Mouse (Mus musculus) limb, embryonic 14.5 days (tissue): ENCODE measurements around the gene Fut8. TPM values are rescaled to one million over a fixed set of nuclear protein-coding genes. Genes with fewer than 3 reads are reported as not detected.

Experiments used
- ATAC-seq: fragments of 200-750 bp; cut with Nextera tagmentation; 2 replicates; pipeline ENCODE4 v1.8.0; 2017; ENCODE audit warnings: low read depth, moderate number of reproducible peaks, moderate TSS enrichment; ENCODE audit not compliant: low FRiP score
- DNase-seq: peaks from one replicate; pipeline ENCODE4 v3.0.0-alpha.2; 2015; ENCODE audit warnings: low spot score
- H3K27ac ChIP-seq: fragments of 300-500 bp; sonication (generic); replicated peaks from 2 replicates; pipeline ENCODE4 v1.5.1; 2014; ENCODE audit warnings: low read depth, mild to moderate bottlenecking, low read length, moderate library complexity, mixed read lengths
- H3K27me3 ChIP-seq: fragments of 300-500 bp; sonication (generic); 2 replicates; pipeline ENCODE4 v1.6.1; 2014; ENCODE audit warnings: low read length, mixed read lengths; ENCODE audit not compliant: control insufficient read depth, insufficient read depth
- H3K36me3 ChIP-seq: fragments of 300-500 bp; sonication (generic); 2 replicates; pipeline ENCODE4 v1.6.1; 2014; ENCODE audit warnings: mild to moderate bottlenecking, low read length, moderate library complexity, mixed read lengths; ENCODE audit not compliant: control insufficient read depth, insufficient read depth
- H3K4me1 ChIP-seq: fragments of 300-500 bp; sonication (generic); 2 replicates; pipeline ENCODE4 v1.6.1; 2014; ENCODE audit warnings: antibody characterized with exemption, low read length, mixed read lengths; ENCODE audit not compliant: control insufficient read depth, insufficient read depth
- H3K4me2 ChIP-seq: fragments of 300-500 bp; sonication (generic); replicated peaks from 2 replicates; pipeline ENCODE4 v1.6.1; 2014; ENCODE audit warnings: low read depth, mild to moderate bottlenecking, low read length, moderate library complexity; ENCODE audit not compliant: severe bottlenecking
- H3K4me3 ChIP-seq: fragments of 300-500 bp; sonication (generic); replicated peaks from 2 replicates; pipeline ENCODE4 v1.5.1; 2014; ENCODE audit warnings: low read length
- H3K9ac ChIP-seq: fragments of 300-500 bp; sonication (generic); 2 replicates; pipeline ENCODE4 v1.6.1; 2014; ENCODE audit warnings: mild to moderate bottlenecking, low read depth, low read length, moderate library complexity; ENCODE audit not compliant: severe bottlenecking
- H3K9me3 ChIP-seq: fragments of 300-500 bp; sonication (generic); 2 replicates; pipeline ENCODE4 v1.6.1; 2016; ENCODE audit warnings: low read length; ENCODE audit not compliant: control insufficient read depth
- POLR2A ChIP-seq: fragments of 200-500 bp; IDR thresholded peaks from 2 replicates; pipeline ENCODE4 v1.8.0; 2012; ENCODE audit warnings: inconsistent platforms, mild to moderate bottlenecking, moderate library complexity, borderline replicate concordance; ENCODE audit not compliant: insufficient read depth, insufficient read length; ENCODE audit errors: extremely low read depth
- WGBS: fragments of 180-500 bp; shearing (Covaris S2); extraction: QIAGEN DNeasy Blood & Tissue Kit; methylation state at CpG from one replicate; pipeline ENCODE4 v1.1.7; 2014; 5-methylcytosine and 5-hydroxymethylcytosine counted together
- polyA plus RNA-seq, 2 experiments: library from polyadenylated mRNA; depleted of rRNA in 1 of 2; stranded (reverse) in 1 of 2; unstranded in 1 of 2; fragments of >200 nt; fragmentation: Nextera tagmentation in 1 of 2; extraction: Ambion mirVana in 1 of 2; gene quantifications; 2 replicates each; pipeline versions ENCODE4 v1.2.1 to v1.2.3; 2012 to 2014

The Fut8 gene
- polyA plus RNA-seq, 2 experiments, result 14.0 to 27.8 TPM

- H3K27ac ChIP-seq, result no peak overlapping the region
- H3K9ac ChIP-seq, result no peak overlapping the region
- ATAC-seq, result no peak
- no peaks in the 10 kb centered on the region for H3K36me3 ChIP-seq
- DNase-seq, result no peak
- 60% methylated on average over 1 of the region's 1 CpGs for WGBS
- H3K9me3 ChIP-seq, result no peaks in the 10 kb centered on the region
- H3K4me1 ChIP-seq, result no peaks in the 10 kb centered on the region
- no peak overlapping the region for H3K4me2 ChIP-seq
- H3K4me3 ChIP-seq, result no peak overlapping the region
- TF ChIP-seq POLR2A, result no peak
- no peaks in the 10 kb centered on the region for H3K27me3 ChIP-seq
Measured at GRCm38 (mm10) chr12:77428165-77428564, 190.2 kb downstream of the Fut8 start.

DNA sequence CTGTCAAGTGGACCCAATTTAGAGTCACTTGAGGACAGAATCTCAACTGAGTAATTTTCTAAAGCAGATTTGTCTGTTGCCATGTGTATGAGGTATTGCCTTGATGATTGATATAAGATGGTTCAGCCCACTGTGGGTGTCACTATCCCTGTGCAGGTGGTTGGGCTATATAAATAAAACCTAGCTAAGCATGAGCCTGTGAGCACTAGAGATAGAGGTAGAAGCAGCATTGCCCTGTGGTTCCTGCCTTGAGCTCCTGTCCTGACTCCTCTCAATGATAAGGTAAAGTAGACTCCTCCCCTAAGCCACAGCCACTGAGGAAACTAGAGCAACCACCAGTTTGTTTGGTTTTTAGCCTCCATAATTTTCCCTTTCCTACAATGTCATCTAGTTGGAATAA, 191.5 kb downstream of the Fut8 start:
- Histone ChIP-seq H3K36me3 (no peaks in the 10 kb centered on the region), H3K4me2 (no peak overlapping the region), H3K27ac (no peak overlapping the region), H3K4me3 (no peak overlapping the region), H3K9me3 (no peaks in the 10 kb centered on the region), H3K4me1 (no peaks in the 10 kb centered on the region), H3K9ac (no peak overlapping the region), H3K27me3 (no peaks in the 10 kb centered on the region)
- ATAC-seq (no peak), DNase-seq (no peak)
- no peak for TF ChIP-seq POLR2A

- ATAC-seq (no peak), DNase-seq (no peak)
- TF ChIP-seq POLR2A, result no peak
- Histone ChIP-seq H3K4me2 (no peak overlapping the region), H3K27me3 (no peaks in the 10 kb centered on the region), H3K9ac (no peak overlapping the region), H3K4me3 (no peak overlapping the region), H3K36me3 (no peaks in the 10 kb centered on the region), H3K27ac (no peak overlapping the region), H3K9me3 (no peaks in the 10 kb centered on the region), H3K4me1 (no peaks in the 10 kb centered on the region)
- 89% methylated on average over 2 of the region's 2 CpGs for WGBS
Measured at GRCm38 (mm10) chr12:77436733-77437132, 198.8 kb downstream of the Fut8 start.

DNA sequence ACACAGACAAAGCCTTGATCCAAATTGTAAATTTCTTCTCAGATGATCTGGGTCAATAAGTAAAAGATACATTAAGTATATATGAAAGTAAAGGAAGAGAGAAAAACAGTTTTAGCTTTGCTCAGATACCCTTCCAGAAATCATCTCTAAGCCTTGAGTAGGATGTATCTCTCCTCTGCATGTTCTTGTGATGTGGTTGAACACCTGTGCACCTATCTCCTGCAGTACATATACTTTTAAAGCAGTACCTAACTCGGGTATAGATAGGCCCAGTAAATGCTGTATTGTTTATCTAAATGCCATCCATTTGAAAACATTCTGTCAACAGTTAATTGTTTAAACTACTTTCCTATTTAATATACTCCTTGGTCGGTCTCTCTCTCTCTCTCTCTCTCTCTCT, 212.9 kb downstream of the Fut8 start:
- H3K9ac ChIP-seq, result no peak overlapping the region
- no peak for TF ChIP-seq POLR2A
- no peaks in the 10 kb centered on the region for H3K27me3 ChIP-seq
- no peak overlapping the region for H3K27ac ChIP-seq
- H3K4me3 ChIP-seq, result no peak overlapping the region
- H3K9me3 ChIP-seq, result no peaks in the 10 kb centered on the region
- DNase-seq (no peak), ATAC-seq (no peak)
- no peak overlapping the region for H3K4me2 ChIP-seq
- WGBS, result 77% methylated on average over 2 of the region's 2 CpGs
- H3K4me1 ChIP-seq, result no peaks in the 10 kb centered on the region
- no peaks in the 10 kb centered on the region for H3K36me3 ChIP-seq

GRCm38 (mm10) chr12:77466178-77466577, 228.3 kb downstream of the Fut8 start:
- no peak for TF ChIP-seq POLR2A
- no peak overlapping the region for H3K27ac ChIP-seq
- no peak overlapping the region for H3K4me2 ChIP-seq
- ATAC-seq, result no peak
- WGBS, result 97% methylated on average over 1 of the region's 1 CpGs
- no peaks in the 10 kb centered on the region for H3K4me1 ChIP-seq
- no peak overlapping the region for H3K9ac ChIP-seq
- no peaks in the 10 kb centered on the region for H3K9me3 ChIP-seq
- no peaks in the 10 kb centered on the region for H3K27me3 ChIP-seq
- H3K4me3 ChIP-seq, result no peak overlapping the region
- H3K36me3 ChIP-seq, result no peaks in the 10 kb centered on the region
- no peak for DNase-seq

- 83% methylated on average over 2 of the region's 2 CpGs for WGBS
- no peak overlapping the region for H3K27ac ChIP-seq
- H3K9me3 ChIP-seq, result no peaks in the 10 kb centered on the region
- 0 out of 2 replicates have a peak, but pooled peaks cover 3% of the 10 kb centered on the region for H3K36me3 ChIP-seq
- no peak overlapping the region for H3K4me3 ChIP-seq
- no peak for ATAC-seq
- H3K27me3 ChIP-seq, result no peaks in the 10 kb centered on the region
- DNase-seq, result no peak
- no peak overlapping the region for H3K4me2 ChIP-seq
- TF ChIP-seq POLR2A, result no peak
- H3K9ac ChIP-seq, result no peak overlapping the region
- no peaks in the 10 kb centered on the region for H3K4me1 ChIP-seq
Measured at GRCm38 (mm10) chr12:77479931-77480330, 242.0 kb downstream of the Fut8 start.
